Mouse (Mus musculus) cerebellum, postnatal 36 days (tissue): ENCODE measurements at regions not wholly inside any gene's neighbourhood (a gene's known extent, or its start where the extent isn't known, plus 50 kb on each side); places are given as distances from the start of the nearest gene placed in this dataset.
A peak's percentile ranks its signal among the peaks of the same experiment; 100 is the strongest.
"Not testable (repeated sequence)": the region's sequence is repeated elsewhere in the genome, so short reads cannot be mapped to it uniquely, and the experiment has no call there.

Experiments used
- DNase-seq, 2 experiments: peaks; one replicate each; pipeline ENCODE4 v3.0.0; 2021 to 2022; ENCODE audit warnings: mixed read lengths in 2 of 2

DNA sequence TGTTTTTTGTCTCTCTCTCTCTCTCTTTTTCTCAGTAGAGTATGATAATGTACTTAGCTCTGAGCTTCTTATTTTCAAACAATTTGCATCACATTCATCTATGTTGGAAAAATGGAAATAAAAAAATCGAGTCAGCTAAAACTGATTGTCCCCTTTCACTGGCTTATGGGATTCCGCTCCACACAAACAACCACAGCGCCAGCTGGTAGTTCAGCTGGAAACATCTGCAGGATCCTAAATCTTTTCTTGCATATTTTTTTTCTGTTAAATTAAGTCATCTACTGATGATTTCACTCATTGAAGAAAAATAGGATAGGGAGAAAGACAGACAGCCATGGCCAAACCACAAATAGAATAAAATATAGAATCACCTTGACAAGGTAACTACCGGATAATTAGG is 414.8 kb downstream of the Ets1 start:
- no peak for DNase-seq

DNA sequence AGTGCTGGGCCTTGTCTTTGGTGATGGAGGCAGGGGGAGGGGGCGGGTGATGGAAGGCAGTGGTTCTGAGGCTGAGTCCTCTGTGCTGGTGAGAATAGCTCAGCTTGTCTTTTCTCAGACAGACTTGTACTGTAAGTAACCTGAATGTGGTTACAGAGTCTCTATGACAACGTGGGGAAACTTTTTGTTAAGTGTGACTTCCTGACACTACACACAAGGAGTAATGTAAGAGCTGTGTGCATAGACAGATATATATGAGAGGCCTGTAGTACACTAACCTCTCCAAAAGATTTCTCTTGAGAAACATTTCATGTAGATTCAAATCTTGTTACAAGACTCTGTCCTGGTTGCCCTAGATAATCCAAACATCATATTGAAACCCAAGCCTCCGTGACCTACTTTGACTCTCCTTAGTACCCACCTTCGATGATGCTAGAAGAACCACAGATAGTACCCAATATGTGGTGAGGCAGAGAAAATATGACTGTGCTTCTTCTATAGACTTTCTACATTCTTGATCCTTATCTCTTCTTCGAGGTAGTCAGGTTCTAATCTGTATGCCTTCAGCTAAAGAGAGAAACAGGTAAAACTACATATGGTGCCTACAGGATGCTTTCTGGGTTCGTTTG is 424.7 kb downstream of the Ets1 start:
- no peak for DNase-seq

DNA sequence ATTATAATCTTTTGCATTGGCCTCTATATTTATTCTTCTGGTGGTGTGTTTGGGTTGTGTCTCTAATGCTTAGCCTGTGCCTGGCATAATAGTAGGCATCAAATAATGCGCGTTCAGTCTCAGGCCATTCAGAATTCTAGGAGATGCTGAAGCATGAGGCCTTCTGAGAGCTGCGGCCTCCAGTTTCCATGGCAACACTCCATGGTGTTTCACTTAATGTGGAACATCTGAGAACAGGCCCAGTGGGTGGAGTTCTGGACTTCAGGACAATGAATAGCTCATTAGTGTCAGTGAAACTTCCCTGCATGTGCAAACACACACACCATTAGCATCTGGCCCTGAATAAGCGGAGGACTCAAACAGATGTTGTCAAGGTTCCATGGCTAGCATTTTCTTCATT is 426.5 kb downstream of the Ets1 start:
- DNase-seq, result no peak

DNA sequence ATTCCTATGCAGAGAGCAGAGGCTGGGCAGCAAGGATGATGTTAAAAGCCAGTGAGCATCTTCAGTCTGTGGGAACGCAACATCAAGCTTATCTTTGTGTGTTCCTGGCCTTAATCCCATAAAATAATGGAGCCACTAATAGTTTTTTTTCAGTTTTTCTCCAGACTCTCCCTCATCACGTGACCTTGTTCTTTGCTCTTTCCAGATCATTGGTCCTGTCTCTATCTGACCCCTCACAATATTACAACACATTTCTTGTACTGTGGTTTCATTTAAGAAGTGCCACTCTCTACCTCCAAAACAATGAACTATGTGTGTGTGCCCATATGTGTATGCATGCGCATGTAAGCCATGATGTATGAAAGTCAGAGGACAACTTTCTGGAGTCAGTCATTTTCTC is 429.3 kb downstream of the Ets1 start:
- DNase-seq, result no peak

DNA sequence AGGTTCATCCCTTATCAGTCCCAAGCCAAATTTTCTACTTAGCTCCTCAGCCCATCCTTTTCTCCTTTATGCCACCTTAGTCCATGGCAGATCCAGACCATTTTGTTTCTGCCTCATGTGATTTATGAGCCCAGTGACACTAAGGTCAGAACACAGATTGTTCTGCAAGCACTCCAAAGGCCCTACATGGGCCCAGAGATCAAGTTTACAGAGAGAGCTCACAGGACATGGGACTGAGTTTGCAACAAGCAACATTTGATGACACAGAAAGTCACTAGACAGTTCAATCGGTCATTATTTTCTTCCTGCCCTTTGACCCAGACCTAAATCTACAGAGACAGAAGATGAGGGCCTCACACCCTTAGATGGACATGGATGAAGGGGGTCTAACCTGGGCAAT is 431.5 kb downstream of the Ets1 start:
- DNase-seq, result no peak

DNA sequence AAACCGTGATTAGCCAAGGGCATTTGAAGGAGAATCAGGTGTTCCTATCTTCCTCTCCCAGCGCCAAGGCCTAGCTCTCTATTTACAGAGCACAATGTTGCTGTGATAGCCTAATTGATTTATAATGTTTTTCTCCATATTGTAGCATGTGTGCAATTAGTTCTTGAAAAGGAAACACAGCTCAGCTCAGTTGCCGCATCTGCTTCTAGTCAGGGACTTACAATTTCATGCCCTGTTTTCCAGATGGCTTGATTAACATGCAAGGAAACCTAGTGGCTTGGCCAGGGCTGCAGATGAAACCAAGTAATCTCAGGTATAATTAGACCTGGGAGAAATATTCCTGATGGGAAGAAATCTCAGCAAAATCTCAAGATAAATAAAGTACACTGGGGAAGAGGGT is 434.1 kb downstream of the Ets1 start:
- DNase-seq, result no peak

DNA sequence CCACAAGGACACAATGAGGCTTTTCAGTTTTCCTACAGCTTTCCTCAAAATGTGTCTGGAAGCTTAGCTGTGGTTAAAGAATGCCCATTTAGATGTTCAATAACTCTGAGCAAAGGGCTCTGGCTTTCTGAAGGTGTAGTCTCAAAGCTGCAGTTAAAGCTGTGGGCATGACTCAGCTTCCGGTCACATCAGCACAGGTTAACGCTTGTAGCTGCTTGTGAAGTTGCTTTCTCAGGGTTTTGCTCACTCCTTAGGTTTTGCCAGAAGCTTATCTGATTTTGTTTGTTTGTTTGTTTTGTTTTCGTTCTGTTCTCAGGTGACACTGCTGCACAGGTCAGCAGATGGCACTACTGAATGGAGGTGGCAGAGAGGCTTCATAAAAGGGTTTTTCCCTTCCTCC is 444.2 kb downstream of the Ets1 start:
- no peak for DNase-seq

DNA sequence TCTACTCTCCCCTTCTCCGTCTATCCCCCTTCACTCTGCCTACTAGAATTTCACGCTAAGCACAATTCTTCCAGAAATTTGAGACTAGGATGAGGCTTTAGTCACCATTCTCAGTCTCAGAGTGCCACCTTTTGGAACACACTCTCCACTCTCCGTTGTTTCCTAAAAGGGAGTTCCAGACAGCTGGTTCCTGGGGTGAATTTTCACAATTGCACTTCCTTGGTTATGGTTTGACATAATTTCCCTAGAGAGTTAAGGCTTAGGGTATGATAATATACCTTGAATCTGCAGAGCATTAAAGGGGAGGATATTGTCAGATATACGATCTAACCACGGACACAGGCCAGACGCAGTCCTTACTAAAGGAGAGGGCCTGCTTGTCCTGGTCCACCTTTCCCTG is 444.8 kb downstream of the Ets1 start:
- no peak for DNase-seq

DNA sequence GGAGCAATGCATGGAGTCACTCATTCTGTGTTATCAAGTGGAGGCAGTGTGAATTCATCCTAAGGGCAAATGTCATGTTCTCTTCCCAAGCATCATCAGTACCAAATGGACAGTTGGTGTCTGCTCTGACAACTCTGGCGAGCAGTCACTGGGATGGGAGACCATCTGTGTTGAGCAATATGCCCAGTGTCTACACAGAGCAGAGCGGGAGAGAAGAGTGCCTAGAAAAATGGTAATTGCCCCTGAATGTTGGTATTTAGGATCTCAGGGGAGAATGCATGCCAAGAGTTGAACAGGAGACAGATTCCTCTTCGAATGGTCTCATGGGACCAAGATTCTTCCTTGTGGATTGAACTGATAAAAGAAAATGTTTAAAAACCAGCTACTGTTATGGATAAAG is 454.0 kb downstream of the Ets1 start:
- no peak for DNase-seq

DNA sequence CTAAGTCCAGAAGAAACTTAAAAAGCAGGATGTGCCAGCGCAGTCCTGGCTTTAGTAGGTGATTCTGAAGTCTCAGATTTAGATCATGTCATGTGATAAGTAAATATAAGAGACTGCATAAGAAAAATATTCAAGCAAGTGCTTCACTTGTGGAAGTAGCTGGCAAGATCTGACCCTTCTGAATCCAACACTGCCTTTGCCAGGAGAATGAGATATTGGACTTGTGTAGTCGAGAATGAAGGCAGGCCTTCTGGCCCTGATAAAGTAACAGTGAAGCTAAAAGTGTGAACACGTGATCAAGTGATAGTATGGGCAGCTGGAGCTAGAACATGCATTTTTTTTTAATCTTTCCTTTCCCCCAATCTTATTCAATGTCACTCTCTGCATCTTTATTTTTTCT is 455.6 kb downstream of the Ets1 start:
- DNase-seq, result no peak

DNA sequence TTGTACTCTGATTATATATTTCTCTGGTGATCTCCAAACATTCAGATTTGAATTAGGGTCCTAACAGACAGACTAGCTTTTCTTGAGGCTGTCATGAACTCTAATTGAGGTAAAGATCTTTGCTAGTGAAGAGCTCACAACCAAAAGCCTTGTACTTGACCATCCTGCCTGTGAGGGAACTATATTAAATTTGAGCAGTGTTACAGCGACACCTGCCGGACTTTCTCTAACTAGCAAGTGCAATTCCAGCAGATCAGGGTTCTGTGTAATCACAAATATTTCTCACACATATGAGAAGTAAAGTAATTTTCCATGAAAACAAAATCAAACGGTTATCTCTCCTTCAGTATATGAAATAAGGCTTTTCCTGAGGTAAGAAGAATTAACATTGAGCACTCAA is 459.6 kb downstream of the Ets1 start:
- peak; percentile 53 to 69 for DNase-seq

DNA sequence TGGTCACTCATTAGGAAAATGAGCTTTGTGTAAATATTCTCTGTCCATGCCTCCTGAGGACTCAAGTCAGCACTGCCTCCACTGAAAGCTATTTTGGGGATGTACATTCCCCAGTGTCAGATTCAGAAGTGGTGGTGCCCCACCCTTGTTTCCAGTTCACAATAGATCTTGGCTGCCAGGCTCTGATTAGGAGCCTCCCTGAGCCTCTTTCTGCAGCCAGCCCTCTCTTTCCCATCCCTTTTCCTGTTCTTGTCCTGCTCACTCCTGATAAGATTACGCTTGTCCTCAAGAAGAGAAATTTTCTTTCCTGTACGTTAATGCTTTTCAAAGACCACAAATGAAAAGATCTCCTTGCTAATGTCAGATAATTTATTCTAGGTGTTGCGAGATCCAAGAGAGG is 465.2 kb downstream of the Ets1 start:
- DNase-seq, result no peak

DNA sequence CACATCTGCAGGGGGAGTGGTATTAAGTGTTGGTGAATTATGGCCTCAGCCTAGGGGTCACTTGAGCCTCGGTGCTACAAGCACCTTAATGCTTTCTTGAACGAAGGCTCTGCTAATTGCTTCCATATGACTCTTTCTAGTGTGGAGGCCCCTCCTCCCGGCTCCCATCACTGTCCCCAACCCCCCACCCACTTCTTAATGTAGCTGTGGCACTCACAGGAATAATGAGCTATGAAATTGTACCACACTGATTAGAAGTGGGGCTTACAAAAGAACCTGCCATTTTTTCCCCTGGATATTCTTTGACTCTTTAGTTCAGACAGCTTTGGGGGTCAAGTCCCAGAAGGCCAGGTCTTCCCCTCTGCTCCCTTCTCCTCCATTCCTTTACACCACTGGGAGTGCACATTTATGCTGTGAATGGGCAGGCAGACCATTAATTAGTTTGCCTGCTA is 468.6 kb downstream of the Ets1 start:
- no peak for DNase-seq

DNA sequence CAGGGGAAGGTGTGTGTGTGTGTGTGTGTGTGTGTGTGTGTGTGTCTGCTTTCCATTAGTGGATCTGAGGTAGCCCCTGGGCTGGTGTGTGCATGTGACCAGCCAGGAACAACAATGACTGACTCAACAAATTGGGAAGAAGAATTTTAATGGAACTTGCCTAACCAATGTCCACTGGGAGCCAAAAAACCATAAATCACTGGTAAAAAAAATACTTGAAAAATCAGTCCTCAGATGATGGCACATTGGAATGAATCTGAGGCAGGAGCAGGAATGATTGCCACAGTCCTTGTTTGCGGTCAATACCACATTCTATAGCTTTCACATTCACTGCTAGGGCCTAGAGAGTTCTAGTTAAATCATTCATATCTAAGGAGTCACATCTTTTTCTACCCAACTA is 487.8 kb downstream of the Ets1 start:
- no peak for DNase-seq

DNA sequence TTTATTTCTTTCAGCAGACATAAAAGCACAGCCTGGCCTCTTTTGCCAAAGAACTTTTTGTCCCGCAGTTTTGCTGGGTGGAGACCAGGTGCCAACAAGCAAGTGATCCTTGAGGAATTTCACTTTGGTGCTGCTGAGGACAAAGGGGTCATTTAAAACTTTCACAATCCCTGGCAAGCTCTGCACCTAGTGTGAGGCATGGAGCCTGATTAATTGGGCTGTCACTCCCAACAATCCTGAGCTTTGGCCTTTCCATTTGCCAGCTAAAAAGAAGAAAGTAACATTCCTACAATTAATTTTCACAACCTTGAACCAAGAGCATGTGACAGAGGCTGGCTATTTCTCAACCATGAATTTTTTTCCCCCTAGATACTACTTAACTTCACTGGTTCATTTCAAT is 516.2 kb downstream of the Ets1 start:
- no peak for DNase-seq

DNA sequence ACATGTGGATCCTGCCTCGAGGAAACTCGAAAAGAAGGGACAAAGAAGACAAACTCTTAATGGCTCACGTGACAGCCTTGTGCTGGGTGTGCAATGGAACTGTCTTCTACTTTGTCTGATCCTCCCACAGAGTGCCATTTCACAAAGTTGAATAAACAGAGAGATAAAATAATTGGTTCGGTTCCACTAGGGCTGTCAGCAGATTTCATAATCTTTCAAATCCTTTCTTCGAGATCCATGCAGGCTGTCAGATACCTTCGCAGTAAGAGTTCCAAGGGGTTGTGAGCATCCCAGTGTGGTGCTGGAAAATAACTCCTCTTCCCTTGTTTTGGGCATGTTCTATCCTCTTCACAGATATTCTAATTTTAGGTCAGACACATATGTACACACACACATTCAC is 532.1 kb downstream of the Ets1 start:
- no peak for DNase-seq

DNA sequence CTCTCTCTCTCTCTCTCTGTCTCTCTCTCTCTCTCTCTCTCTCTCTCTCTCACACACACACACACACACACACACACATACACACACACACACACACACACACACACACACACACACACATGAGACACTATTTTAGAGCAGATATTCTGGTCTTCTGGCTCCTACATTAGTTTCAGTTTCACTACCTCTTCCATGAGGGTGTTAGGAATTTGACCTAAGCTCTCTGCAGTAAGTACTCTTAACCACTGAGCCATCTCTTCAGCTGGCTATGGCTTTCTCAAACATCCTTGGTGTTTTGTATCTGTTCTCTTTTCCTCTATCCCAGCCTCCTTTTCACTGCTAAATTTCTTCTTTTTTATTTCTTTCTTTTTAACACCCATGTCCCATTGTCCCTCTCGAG is 533.1 kb downstream of the Ets1 start:
- DNase-seq, result not testable (repeated sequence)

DNA sequence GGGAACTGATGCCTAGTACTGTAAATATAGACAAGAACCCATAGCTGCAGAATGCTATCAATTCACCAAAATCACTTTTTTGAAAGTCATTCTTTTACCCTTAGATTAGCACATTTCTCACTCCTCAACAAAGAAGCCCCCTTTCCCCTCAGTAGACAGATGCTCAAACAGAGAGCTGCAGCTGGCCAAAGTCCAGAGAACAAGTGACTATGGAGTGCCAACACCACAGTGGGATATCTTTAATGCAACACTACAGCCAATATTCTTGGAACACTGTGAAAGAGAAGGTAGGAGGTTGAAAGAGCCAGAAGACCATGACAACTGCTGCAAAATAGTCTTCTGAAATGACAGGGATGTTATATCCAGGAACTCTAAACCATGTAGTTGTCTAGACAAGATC is 544.0 kb downstream of the Ets1 start:
- DNase-seq, result no peak

DNA sequence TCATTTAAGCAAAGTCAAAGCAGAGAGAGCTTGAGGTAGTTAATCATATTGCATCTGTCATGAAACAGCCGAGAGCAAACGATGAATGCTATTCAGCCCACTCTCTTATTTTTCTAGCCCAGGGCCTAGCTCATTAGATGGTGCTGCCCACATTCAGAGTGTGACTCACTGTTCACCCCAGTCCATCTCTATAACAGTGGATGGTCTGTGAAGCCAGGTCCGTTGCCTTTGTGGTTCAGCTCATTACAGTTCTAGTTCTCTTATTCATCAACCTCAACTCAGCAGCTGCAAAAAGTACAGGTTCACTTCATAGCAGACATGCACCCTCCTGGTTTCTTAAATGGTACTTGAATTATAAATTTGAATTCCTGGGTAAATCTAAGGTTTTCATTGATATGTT is 551.2 kb downstream of the Ets1 start:
- no peak for DNase-seq

DNA sequence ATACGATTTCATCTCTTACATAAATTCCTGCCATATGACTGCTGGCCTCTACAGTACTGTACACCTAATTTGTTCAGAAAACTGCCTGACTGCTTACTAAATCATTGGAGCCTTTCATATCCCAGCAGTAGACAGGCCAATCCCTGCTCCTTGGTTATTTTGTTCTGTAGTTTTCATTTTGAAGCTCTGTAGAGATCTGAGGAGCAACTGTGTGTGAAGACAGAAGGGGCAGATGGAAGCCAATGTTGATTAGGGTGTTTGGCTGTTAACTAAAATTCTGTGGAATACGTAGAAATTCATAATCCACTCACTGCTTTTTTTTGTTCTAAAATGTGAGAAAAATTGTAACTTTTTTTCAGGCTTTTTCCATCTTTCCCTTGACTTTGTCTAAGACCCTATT is 573.1 kb downstream of the Ets1 start:
- DNase-seq, result no peak

DNA sequence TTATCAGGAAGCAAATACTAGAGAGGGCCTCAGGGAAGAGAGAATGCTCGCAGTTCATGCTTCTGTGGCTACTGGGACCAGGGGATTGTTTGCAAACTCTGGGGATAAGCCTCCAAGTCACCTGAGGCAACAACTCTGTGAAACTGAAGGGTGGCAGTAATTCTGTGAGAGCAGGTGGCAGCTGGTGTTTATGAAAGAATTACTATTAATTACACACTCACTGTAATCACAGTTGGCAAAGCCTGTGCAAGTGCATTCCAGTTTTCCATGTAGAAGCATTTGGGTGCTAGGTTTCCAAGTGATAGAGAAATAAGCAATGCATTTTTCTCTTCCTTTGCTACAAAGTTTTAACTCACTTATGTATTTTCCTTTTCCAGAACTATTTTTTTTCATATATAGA is 578.5 kb downstream of the Ets1 start:
- no peak for DNase-seq

DNA sequence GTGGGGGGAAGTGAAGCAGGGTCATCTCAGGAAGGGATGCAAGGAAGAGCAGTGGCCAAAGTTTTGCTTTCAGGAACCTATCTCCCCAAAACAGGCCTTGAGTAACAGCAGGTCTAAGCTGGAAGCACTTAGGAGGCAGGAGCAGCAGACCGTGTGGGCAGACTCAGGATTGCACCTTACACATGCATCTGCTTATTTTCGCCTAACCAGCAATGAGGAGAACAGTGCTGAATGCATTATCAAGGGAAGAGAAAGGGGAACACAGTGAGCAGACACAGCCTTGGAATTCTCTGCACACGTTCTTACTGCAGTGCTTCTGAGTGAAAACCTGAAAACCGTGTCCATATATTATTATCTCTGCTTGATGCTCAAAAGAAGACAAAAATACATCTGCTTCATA is 585.0 kb downstream of the Ets1 start:
- DNase-seq, result no peak

DNA sequence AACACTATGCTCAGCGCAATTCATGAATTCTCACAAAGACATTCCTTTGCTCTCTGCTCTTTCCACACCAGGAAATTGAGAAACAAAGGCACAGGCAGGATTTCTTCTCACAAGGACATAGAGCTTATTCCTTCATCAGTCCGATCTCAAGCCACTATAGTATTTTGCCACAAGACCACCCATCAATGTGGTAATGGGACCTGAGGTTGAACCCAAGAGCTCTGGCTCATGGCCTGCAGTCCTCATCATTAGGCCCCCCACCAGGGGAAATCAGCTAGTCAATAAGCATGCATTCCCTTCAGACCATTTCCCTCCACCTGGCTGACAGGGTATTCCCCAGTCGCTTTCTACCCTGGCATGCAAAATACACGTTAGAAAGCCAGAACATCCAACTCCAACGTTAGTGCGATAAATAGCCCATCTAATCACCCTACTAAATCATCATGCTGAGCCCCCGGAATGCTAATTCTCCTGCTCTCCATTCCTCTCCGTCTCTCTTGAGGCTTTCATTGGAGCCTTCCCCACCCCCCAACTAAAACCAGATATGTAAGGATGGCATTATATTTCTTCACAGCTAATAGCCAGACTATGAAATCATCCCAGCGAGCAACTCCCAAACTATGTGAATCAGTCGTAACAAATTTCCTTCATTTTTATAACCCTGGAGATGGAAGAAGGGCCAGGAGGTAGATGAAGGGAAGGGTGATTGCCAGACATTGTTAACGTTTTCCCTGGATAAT is 586.2 kb downstream of the Ets1 start:
- DNase-seq, result no peak

DNA sequence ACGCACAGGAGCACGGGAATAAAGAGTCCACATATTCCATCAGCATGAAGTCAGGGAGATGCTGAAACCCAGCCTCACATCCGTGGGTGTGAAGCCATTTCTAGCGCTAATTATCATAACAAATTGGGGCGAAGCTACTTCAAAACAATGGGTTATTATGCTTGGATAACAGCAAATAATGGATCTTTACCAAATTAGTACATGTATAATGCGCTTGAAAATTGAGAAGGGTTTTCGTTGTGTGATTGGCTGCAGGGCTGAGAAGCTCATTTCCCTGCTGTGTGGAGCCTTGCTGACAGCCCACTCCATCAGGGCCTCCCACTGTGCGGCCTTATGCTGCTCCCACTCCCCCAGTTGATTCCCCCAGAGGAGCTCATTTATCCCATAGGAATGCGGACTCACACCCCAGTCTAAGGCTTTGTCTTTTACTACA is 597.7 kb downstream of the Ets1 start:
- peak; percentile 37 to 41 for DNase-seq

DNA sequence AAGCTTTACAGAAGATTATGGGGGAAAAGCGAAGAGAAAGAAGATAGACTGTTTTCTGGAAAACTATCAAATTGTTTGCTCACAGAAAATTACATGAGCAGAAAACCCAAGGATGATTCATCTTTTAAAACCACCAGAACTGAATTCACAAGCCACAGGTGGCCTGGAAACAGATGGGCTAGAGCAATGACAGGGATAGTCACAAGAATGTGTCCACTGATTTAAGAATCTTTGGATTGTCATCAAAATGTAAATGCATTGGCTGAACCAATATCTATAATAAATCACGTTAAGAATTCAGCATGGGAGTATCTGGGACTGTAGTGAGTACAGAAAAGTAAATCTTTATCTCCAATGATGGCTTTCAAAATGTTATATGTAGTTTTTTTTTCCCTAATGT is 602.2 kb downstream of the Ets1 start:
- DNase-seq, result peak in 1 of 2 experiments; percentile 8
